Mouse (Mus musculus): ENCODE data around the gene Rab3gap2.

Gene Rab3gap2

GRCm38 (mm10) chr1:185333651-185334050, 129.7 kb downstream of the Rab3gap2 start:
- ChIA-PET POLR2A (interaction anchor here in 2 of 4 experiments (0.9 to 1.9 kb wide), 3 partner anchors 11 to 497 kb away, joined by 3 to 5 read pairs (median 4); no protein-coding TSS in a partner anchor), CTCF (no interaction called here)

DNA sequence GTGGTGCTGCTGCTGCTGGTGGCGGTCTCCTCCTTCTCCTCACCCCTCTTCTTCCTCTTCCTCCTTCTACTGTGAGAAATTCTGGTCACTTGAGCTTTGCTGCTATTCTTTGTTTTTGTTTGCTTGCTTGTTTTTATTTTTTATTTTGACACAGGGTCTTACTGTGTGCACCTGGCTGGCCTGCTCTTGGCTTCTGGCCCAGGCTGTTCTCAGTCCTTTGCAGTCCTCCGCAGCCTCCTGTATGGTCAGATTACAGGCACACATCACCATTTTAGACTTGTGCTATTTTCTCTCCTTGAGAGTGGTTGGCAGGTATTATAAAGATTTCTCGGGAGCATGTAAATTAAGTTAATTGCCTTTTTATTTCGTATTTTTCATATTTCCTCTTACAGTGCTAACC, 130.2 kb downstream of the Rab3gap2 start:
- CTCF ChIA-PET, result no interaction called here
- POLR2A ChIA-PET, result interaction anchor here in 2 of 4 experiments (0.6 to 1.6 kb wide), 3 partner anchors 11 to 1624 kb away, joined by 3 to 4 read pairs (median 3); no protein-coding TSS in a partner anchor

DNA sequence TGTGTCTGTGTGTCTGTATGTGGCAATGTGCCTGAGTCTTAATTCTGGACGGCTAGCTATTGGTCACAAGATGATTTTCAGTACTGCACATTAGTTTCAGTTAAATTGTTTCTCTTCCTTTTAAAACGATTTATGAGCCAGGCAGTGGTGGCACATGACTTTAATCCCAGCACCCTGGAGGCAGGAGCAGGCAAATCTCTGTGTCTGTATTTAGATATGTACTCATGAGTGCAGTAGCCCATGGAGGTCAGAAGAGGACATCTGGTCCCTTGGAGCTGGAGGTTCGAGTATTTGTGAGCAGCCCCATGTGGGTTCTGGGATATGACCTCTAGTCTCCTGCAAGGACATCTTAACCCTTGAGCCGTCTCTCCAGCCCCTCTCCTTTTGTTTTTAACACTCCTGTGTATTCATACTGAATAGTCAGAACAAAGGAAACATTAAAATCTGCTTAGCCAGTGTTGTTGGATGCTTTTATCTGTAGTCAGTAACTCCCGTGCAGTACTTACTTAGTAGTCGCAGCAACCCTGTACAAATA, 131.4 kb downstream of the Rab3gap2 start:
- CTCF ChIA-PET, result interaction anchor here in 1 of 4 experiments (1.3 kb wide), 1 partner anchor 510 kb away, joined by 3 read pairs; no protein-coding TSS in a partner anchor
- POLR2A ChIA-PET, result interaction anchor here in 3 of 4 experiments (0.6 to 1.6 kb wide), 8 partner anchors 10 to 177 kb away, joined by 3 to 7 read pairs (median 4); partner anchors contain the start of gene Rab3gap2 (in 1 of the 3)

All from embryonic stem cell, embryonic (primary cell).